Mouse (Mus musculus) MEL (cell line): Measurements from ENCODE around the gene Rassf8. TPM values are rescaled to one million over a fixed set of nuclear protein-coding genes. Genes with fewer than 3 reads are reported as not detected.

Experiments
- DNase-seq: peaks from one replicate; pipeline ENCODE4 v3.0.0; 2011; ENCODE audit warnings: low read depth, low spot score
- H3K27ac ChIP-seq: 2 replicates; pipeline ENCODE4 v1.5.1; 2012; ENCODE audit warnings: low read depth, mild to moderate bottlenecking, control low read depth, low read length, moderate library complexity; ENCODE audit not compliant: control insufficient read depth
- H3K27me3 ChIP-seq, 2 experiments: fragments of 150-350 bp in 1 of 2; sonication (generic) in 1 of 2; 2 replicates each; pipeline ENCODE4 v1.6.1; 2012; ENCODE audit warnings: low read length in 2 of 2, mild to moderate bottlenecking in 2 of 2, improper control_type of control experiment in 1 of 2, moderate library complexity in 1 of 2; ENCODE audit not compliant: insufficient read depth in 2 of 2, control insufficient read depth in 1 of 2
- H3K36me3 ChIP-seq, 2 experiments: 2 replicates each; pipeline ENCODE4 v1.6.1; 2012 to 2014; ENCODE audit warnings: low read length in 2 of 2, improper control_type of control experiment in 1 of 2, inconsistent platforms in 1 of 2, mild to moderate bottlenecking in 1 of 2; ENCODE audit not compliant: insufficient read depth in 2 of 2, control insufficient read depth in 1 of 2
- H3K4me1 ChIP-seq, 2 experiments: fragments of 150-350 bp in 1 of 2; sonication (generic) in 1 of 2; 2 replicates each; pipeline ENCODE4 v1.6.1; 2012; ENCODE audit warnings: low read length in 2 of 2, improper control_type of control experiment in 1 of 2, mild to moderate bottlenecking in 1 of 2; ENCODE audit not compliant: insufficient read depth in 2 of 2, control insufficient read depth in 1 of 2
- H3K4me3 ChIP-seq, 2 experiments: fragments of 150-350 bp in 1 of 2; sonication (generic) in 1 of 2; 2 replicates each; pipeline ENCODE4 v1.5.1; 2012; ENCODE audit warnings: low read depth in 2 of 2, low read length in 2 of 2, mild to moderate bottlenecking in 2 of 2, moderate library complexity in 2 of 2, control low read depth in 1 of 2, improper control_type of control experiment in 1 of 2; ENCODE audit not compliant: control insufficient read depth in 1 of 2, insufficient read depth in 1 of 2
- H3K79me2 ChIP-seq: 2 replicates; pipeline ENCODE4 v1.6.1; 2012; ENCODE audit warnings: mild to moderate bottlenecking, low read length, moderate library complexity; ENCODE audit not compliant: control insufficient read depth, poor library complexity, insufficient read depth
- H3K9ac ChIP-seq: 2 replicates; pipeline ENCODE4 v1.6.1; 2012; ENCODE audit warnings: low read depth, mild to moderate bottlenecking, control low read depth, low read length, moderate library complexity; ENCODE audit not compliant: control insufficient read depth, poor library complexity, severe bottlenecking
- H3K9me3 ChIP-seq: fragments of 150-350 bp; sonication (generic); replicated peaks from 2 replicates; pipeline ENCODE4 v1.6.1; 2012; ENCODE audit warnings: mild to moderate bottlenecking, low read length, improper control_type of control experiment, moderate library complexity; ENCODE audit not compliant: insufficient read depth
- BHLHE40 ChIP-seq: IDR thresholded peaks from 2 replicates; pipeline ENCODE4 v1.6.1; 2012; ENCODE audit warnings: low read depth, mild to moderate bottlenecking, inconsistent platforms, low read length, improper control_type of control experiment, borderline replicate concordance
- CHD1 ChIP-seq: IDR thresholded peaks from 2 replicates; pipeline ENCODE4 v1.6.1; 2012; ENCODE audit warnings: low read depth, mild to moderate bottlenecking, inconsistent platforms, low read length, improper control_type of control experiment
- CHD2 ChIP-seq: IDR thresholded peaks from 2 replicates; pipeline ENCODE4 v1.6.1; 2011; ENCODE audit warnings: low read length, improper control_type of control experiment
- E2F4 ChIP-seq: IDR thresholded peaks from 2 replicates; pipeline ENCODE4 v1.6.1; 2011; ENCODE audit warnings: low read depth, low read length, improper control_type of control experiment, borderline replicate concordance
- ELF1 ChIP-seq: IDR thresholded peaks from 2 replicates; pipeline ENCODE4 v1.6.1; 2014; ENCODE audit warnings: low read depth, mild to moderate bottlenecking, inconsistent platforms, low read length, improper control_type of control experiment, moderate library complexity
- EP300 ChIP-seq, 2 experiments: IDR thresholded peaks; 2 replicates each; pipeline ENCODE4 v1.6.1; 2011; ENCODE audit warnings: improper control_type of control experiment in 2 of 2, low read length in 2 of 2, low read depth in 1 of 2, mild to moderate bottlenecking in 1 of 2
- GATA1 ChIP-seq: IDR thresholded peaks from 2 replicates; pipeline ENCODE4 v1.6.1; 2011; ENCODE audit warnings: low read depth, low read length, improper control_type of control experiment
- HCFC1 ChIP-seq: IDR thresholded peaks from 2 replicates; pipeline ENCODE4 v1.6.1; 2012; ENCODE audit warnings: low read depth, mild to moderate bottlenecking, inconsistent platforms, low read length, improper control_type of control experiment, moderate library complexity
- JUND ChIP-seq: IDR thresholded peaks from 2 replicates; pipeline ENCODE4 v1.6.1; 2011; ENCODE audit warnings: low read depth, mild to moderate bottlenecking, improper control_type of control experiment, low read length
- MAX ChIP-seq: IDR thresholded peaks from 2 replicates; pipeline ENCODE4 v1.6.1; 2011; ENCODE audit warnings: low read length, improper control_type of control experiment
- MEF2A ChIP-seq: IDR thresholded peaks from 2 replicates; pipeline ENCODE4 v1.6.1; 2014; ENCODE audit warnings: low read depth, mild to moderate bottlenecking, inconsistent platforms, low read length, improper control_type of control experiment; ENCODE audit not compliant: poor library complexity, insufficient replicate concordance, severe bottlenecking; ENCODE audit errors: extremely low read depth
- MYB ChIP-seq: IDR thresholded peaks from 2 replicates; pipeline ENCODE4 v1.6.1; 2011; ENCODE audit warnings: mild to moderate bottlenecking, low read depth, low read length, improper control_type of control experiment
- NELFE ChIP-seq: IDR thresholded peaks from 2 replicates; pipeline ENCODE4 v1.6.1; 2011; ENCODE audit warnings: low read depth, low read length, improper control_type of control experiment
- NRF1 ChIP-seq: IDR thresholded peaks from 2 replicates; pipeline ENCODE4 v1.6.1; 2014; ENCODE audit warnings: low read depth, mild to moderate bottlenecking, inconsistent platforms, low read length, improper control_type of control experiment, moderate library complexity; ENCODE audit not compliant: poor library complexity, insufficient read depth, severe bottlenecking
- POLR2AphosphoS2 ChIP-seq: IDR thresholded peaks from 2 replicates; pipeline ENCODE4 v1.6.1; 2011; ENCODE audit warnings: low read length, improper control_type of control experiment
- POLR2AphosphoS5 ChIP-seq: IDR thresholded peaks from 2 replicates; pipeline ENCODE4 v1.6.1; 2012; ENCODE audit warnings: low read depth, borderline replicate concordance, mild to moderate bottlenecking, inconsistent platforms, low read length, moderate library complexity, mixed read lengths
- RAD21 ChIP-seq: IDR thresholded peaks from 2 replicates; pipeline ENCODE4 v1.6.1; 2011; ENCODE audit warnings: mild to moderate bottlenecking, low read depth, low read length, improper control_type of control experiment
- SMC3 ChIP-seq: IDR thresholded peaks from 2 replicates; pipeline ENCODE4 v1.6.1; 2011; ENCODE audit warnings: low read depth, low read length, improper control_type of control experiment
- TCF12 ChIP-seq: IDR thresholded peaks from 2 replicates; pipeline ENCODE4 v1.6.1; 2014; ENCODE audit warnings: low read depth, mild to moderate bottlenecking, inconsistent platforms, low read length, improper control_type of control experiment, moderate library complexity
- UBTF ChIP-seq: IDR thresholded peaks from 2 replicates; pipeline ENCODE4 v1.6.1; 2012; ENCODE audit warnings: low read depth, mild to moderate bottlenecking, inconsistent platforms, low read length, improper control_type of control experiment, moderate library complexity, borderline replicate concordance; ENCODE audit not compliant: insufficient read depth
- USF1 ChIP-seq: IDR thresholded peaks from 2 replicates; pipeline ENCODE4 v1.6.1; 2014; ENCODE audit warnings: low read depth, mild to moderate bottlenecking, inconsistent platforms, low read length, improper control_type of control experiment, moderate library complexity
- USF2 ChIP-seq, 2 experiments: IDR thresholded peaks; 2 replicates each; pipeline ENCODE4 v1.6.1; 2011 to 2012; ENCODE audit warnings: improper control_type of control experiment in 2 of 2, low read length in 2 of 2, borderline replicate concordance in 1 of 2, inconsistent platforms in 1 of 2, low read depth in 1 of 2, mild to moderate bottlenecking in 1 of 2; ENCODE audit not compliant: insufficient read depth in 1 of 2
- ZKSCAN1 ChIP-seq: IDR thresholded peaks from 2 replicates; pipeline ENCODE4 v1.6.1; 2012; ENCODE audit warnings: low read depth, mild to moderate bottlenecking, inconsistent platforms, low read length, improper control_type of control experiment, moderate library complexity
- ZMIZ1 ChIP-seq: IDR thresholded peaks from 2 replicates; pipeline ENCODE4 v1.6.1; 2012; ENCODE audit warnings: low read depth, mild to moderate bottlenecking, inconsistent platforms, low read length, improper control_type of control experiment, moderate library complexity
- ZNF384 ChIP-seq: IDR thresholded peaks from 2 replicates; pipeline ENCODE4 v1.6.1; 2012; ENCODE audit warnings: low read depth, mild to moderate bottlenecking, inconsistent platforms, low read length, improper control_type of control experiment
- polyA plus RNA-seq, 2 experiments: library from polyadenylated mRNA; stranded (reverse) in 1 of 2; unstranded in 1 of 2; fragments of >175 nt in 1 of 2; fragments of >200 nt in 1 of 2; gene quantifications; 2 replicates each; pipeline versions ENCODE4 v1.2.1 to v1.2.4; 2012; ENCODE audit warnings: low replicate concordance in 2 of 2, low read depth in 1 of 2; ENCODE audit not compliant: insufficient read length in 2 of 2, insufficient read depth in 1 of 2, missing spikeins in 1 of 2
- total RNA-seq: library from RNA; depleted of rRNA; stranded (reverse); fragments of 300-350 nt; gene quantifications from 2 replicates; pipeline ENCODE4 v1.2.3, GENCODE M21; 2012

The Rassf8 gene
- total and polyA plus RNA-seq, 3 experiments, result not detected

- no peak overlapping the region for H3K4me3 ChIP-seq
- H3K9ac ChIP-seq, result no peak overlapping the region
- no peaks in the 10 kb centered on the region for H3K79me2 ChIP-seq
- TF ChIP-seq HCFC1 (no peak), ZMIZ1 (no peak), MYB (no peak), TCF12 (no peak), BHLHE40 (no peak), POLR2AphosphoS2 (no peak), MAX (no peak), USF2 (IDR thresholded peaks at IDR 0.05; ENCODE audit: borderline replicate concordance in 1 of 2, insufficient read depth in 1 of 2, low read depth in 1 of 2, low read length in 2 of 2) (no peak), CHD2 (no peak)
- no peaks in the 10 kb centered on the region for H3K27me3 ChIP-seq
- H3K36me3 ChIP-seq, result no peaks in the 10 kb centered on the region
- no peak for DNase-seq
- H3K9me3 ChIP-seq, result no peaks in the 10 kb centered on the region
- H3K27ac ChIP-seq, result no peak overlapping the region
- H3K4me1 ChIP-seq, result no peaks in the 10 kb centered on the region
Observed at GRCm38 (mm10) chr6:145733911-145734310, 12.6 kb upstream of the Rassf8 start.

GRCm38 (mm10) chr6:145736099-145736498, 10.4 kb upstream of the Rassf8 start:
- DNase-seq, result no peak
- no peaks in the 10 kb centered on the region for H3K9me3 ChIP-seq
- no peaks in the 10 kb centered on the region for H3K36me3 ChIP-seq
- H3K9ac ChIP-seq, result no peak overlapping the region
- H3K27me3 ChIP-seq, result no peaks in the 10 kb centered on the region
- H3K27ac ChIP-seq, result no peak overlapping the region
- TF ChIP-seq E2F4 (no peak), POLR2AphosphoS5 (no peak), MEF2A (no peak), POLR2AphosphoS2 (no peak), NRF1 (no peak), SMC3 (no peak), HCFC1 (no peak), USF1 (no peak)
- H3K79me2 ChIP-seq, result no peaks in the 10 kb centered on the region
- no peaks in the 10 kb centered on the region for H3K4me1 ChIP-seq
- H3K4me3 ChIP-seq, result no peak overlapping the region

GRCm38 (mm10) chr6:145739231-145739630, 7.3 kb upstream of the Rassf8 start:
- H3K9me3 ChIP-seq, result no peaks in the 10 kb centered on the region
- no peak overlapping the region for H3K27ac ChIP-seq
- TF ChIP-seq UBTF (no peak), RAD21 (no peak), ELF1 (no peak), MYB (no peak), MEF2A (no peak), SMC3 (no peak), GATA1 (no peak), CHD1 (no peak), ZKSCAN1 (no peak), EP300 (IDR thresholded peaks at IDR 0.05; ENCODE audit: low read depth in 1 of 2, low read length in 2 of 2) (no peak), JUND (no peak), NELFE (no peak), CHD2 (no peak), ZNF384 (no peak), TCF12 (no peak), MAX (no peak), HCFC1 (no peak), BHLHE40 (no peak)
- TF ChIP-seq, all 39 proteins: peak for 0
- no peak overlapping the region for H3K4me3 ChIP-seq
- H3K4me1 ChIP-seq, result no peaks in the 10 kb centered on the region
- no peaks in the 10 kb centered on the region for H3K27me3 ChIP-seq
- no peaks in the 10 kb centered on the region for H3K36me3 ChIP-seq
- H3K9ac ChIP-seq, result no peak overlapping the region
- DNase-seq, result no peak
- no peaks in the 10 kb centered on the region for H3K79me2 ChIP-seq
